Mouse (Mus musculus) heart, embryonic 11.5 days (tissue): Measurements from ENCODE around the gene Mical2. TPM values are rescaled to one million over a fixed set of nuclear protein-coding genes. Genes with fewer than 3 reads are reported as not detected.

Source experiments
- ATAC-seq: fragments of 200-750 bp; cut with Nextera tagmentation; replicated peaks from 2 replicates; pipeline ENCODE4 v1.8.0; 2017; ENCODE audit warnings: moderate library complexity; ENCODE audit not compliant: insufficient number of reproducible peaks, low FRiP score, low TSS enrichment
- H3K27ac ChIP-seq: fragments of 300-500 bp; sonication (generic); 2 replicates; pipeline ENCODE4 v1.5.1; 2014; ENCODE audit warnings: mild to moderate bottlenecking, low read depth, low read length
- H3K27me3 ChIP-seq: fragments of 300-500 bp; sonication (generic); 2 replicates; pipeline ENCODE4 v1.6.1; 2014; ENCODE audit warnings: mild to moderate bottlenecking, low read length, mixed read lengths; ENCODE audit not compliant: control insufficient read depth, insufficient read depth
- H3K36me3 ChIP-seq: fragments of 300-500 bp; sonication (generic); 2 replicates; pipeline ENCODE4 v1.6.1; 2014; ENCODE audit warnings: mild to moderate bottlenecking, low read length, moderate library complexity, mixed read lengths; ENCODE audit not compliant: control insufficient read depth, insufficient read depth
- H3K4me1 ChIP-seq: fragments of 300-500 bp; sonication (generic); 2 replicates; pipeline ENCODE4 v1.6.1; 2014; ENCODE audit warnings: low read length; ENCODE audit not compliant: control insufficient read depth, insufficient read depth
- H3K4me2 ChIP-seq: fragments of 300-500 bp; sonication (generic); 2 replicates; pipeline ENCODE4 v1.6.1; 2014; ENCODE audit warnings: mild to moderate bottlenecking, moderate library complexity
- H3K4me3 ChIP-seq: fragments of 300-500 bp; sonication (generic); 2 replicates; pipeline ENCODE4 v1.5.1; 2014; ENCODE audit warnings: low read depth, low read length
- H3K9ac ChIP-seq: fragments of 300-500 bp; sonication (generic); 2 replicates; pipeline ENCODE4 v1.6.1; 2014; ENCODE audit warnings: mild to moderate bottlenecking, low read depth, low read length, moderate library complexity
- H3K9me3 ChIP-seq: fragments of 300-500 bp; sonication (generic); replicated peaks from 2 replicates; pipeline ENCODE4 v1.6.1; 2016; ENCODE audit warnings: low read length; ENCODE audit not compliant: control insufficient read depth
- WGBS: fragments of 180-500 bp; shearing (Covaris S2); extraction: QIAGEN DNeasy Blood & Tissue Kit; methylation state at CpG from one replicate; pipeline ENCODE4 v1.1.7; 2014; ENCODE audit not compliant: insufficient replicate concordance; 5-methylcytosine and 5-hydroxymethylcytosine counted together
- polyA plus RNA-seq: library from polyadenylated mRNA; unstranded; fragments of >200 nt; fragmentation: Nextera tagmentation; extraction: Ambion mirVana; gene quantifications from 2 replicates; pipeline ENCODE4 v1.2.1, GENCODE M21; 2014

The Mical2 gene
- polyA plus RNA-seq, 1 experiment from 2014 or later: 117 TPM

DNA sequence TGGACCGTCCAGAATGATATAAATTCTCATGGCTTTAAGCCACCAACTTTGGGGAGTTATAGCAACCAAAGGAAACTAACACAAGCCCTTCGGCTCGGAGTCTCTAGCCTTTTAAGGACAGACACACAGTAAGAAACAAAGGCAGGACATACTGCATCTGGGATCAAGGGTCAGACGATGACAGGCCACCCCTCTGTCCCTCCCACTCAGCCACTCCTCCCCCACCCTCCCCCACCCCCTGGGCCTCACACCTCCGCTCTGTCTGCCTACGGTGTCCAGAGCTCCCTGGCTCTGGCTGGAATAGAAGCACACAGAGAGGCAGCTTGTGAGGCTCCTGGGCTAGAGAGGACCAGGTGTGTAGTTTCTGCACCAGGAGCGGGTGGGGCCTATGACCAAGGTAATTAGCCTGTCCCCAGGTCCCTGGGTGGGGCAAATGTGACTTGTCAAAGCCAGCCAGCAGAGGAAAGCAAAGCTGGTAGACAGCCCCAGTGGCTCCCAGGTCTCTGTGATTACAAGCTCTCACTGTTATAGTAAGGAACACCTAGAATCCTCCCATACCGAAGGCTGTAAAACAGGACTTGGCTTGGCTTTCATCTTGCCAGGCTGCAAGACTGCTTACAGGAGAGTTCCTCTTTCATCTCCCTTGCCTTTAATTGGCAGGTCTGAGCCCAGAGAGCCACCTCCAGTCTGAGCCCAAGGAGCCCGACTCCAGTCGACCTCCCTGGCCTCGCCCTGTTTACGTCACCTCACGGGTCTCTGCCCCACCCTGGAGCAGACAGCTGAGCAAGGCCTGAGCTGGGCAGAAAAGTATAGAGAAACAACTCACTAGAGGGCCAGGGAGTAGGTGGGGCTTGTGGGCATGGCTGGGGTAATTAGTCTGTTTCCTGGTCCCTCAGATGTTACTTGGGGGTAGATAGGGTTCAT lies 37.9 kb upstream of the Mical2 start:
- H3K4me1 ChIP-seq: peaks cover 11% of the 10 kb centered on the region
- no peak overlapping the region for H3K4me2 ChIP-seq
- no peaks in the 10 kb centered on the region for H3K27me3 ChIP-seq
- WGBS: 45% methylated on average over 13 of the region's 13 CpGs
- no peaks in the 10 kb centered on the region for H3K36me3 ChIP-seq
- H3K27ac ChIP-seq: peak overlapping the region; percentile 41; the same call in 1 of the 2 replicates
- H3K9ac ChIP-seq: 0 out of 2 replicates have a peak overlapping the region, but pooled peaks have one; percentile 22
- H3K4me3 ChIP-seq: no peak overlapping the region
- ATAC-seq: no peak; the same call in 1 of the 2 replicates
- H3K9me3 ChIP-seq: no peaks in the 10 kb centered on the region

DNA sequence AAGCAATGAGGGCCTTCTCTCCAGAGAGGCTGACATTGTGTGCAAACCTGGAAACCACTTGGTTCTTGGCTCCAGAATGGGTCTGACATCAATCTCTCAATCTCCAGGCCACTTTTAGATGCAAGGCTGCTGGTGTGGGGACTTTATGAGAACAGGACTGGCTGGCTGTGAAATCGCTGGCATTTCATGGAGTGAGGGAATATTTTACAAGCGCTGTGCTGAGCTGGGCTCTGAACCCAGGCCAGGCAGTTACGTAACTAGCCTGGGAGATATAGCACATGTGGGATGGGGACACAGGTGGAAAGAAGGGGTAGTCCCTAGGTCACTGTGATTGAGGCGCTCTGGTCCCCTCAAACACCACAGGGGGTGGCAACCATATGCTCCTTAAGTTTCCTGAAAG lies 33.4 kb upstream of the Mical2 start:
- H3K36me3 ChIP-seq: no peaks in the 10 kb centered on the region
- no peak overlapping the region for H3K9ac ChIP-seq
- no peaks in the 10 kb centered on the region for H3K9me3 ChIP-seq
- H3K27ac ChIP-seq: no peak overlapping the region
- no peaks in the 10 kb centered on the region for H3K27me3 ChIP-seq
- no peak for ATAC-seq
- 75% methylated on average over 4 of the region's 4 CpGs for WGBS
- no peak overlapping the region for H3K4me2 ChIP-seq
- H3K4me3 ChIP-seq: no peak overlapping the region
- H3K4me1 ChIP-seq: peaks cover 12% of the 10 kb centered on the region

- Histone ChIP-seq H3K9ac (no peak overlapping the region), H3K36me3 (no peaks in the 10 kb centered on the region), H3K4me1 (peaks cover 10% of the 10 kb centered on the region), H3K27ac (no peak overlapping the region), H3K27me3 (no peaks in the 10 kb centered on the region), H3K9me3 (no peaks in the 10 kb centered on the region), H3K4me3 (no peak overlapping the region), H3K4me2 (no peak overlapping the region)
- ATAC-seq: no peak
- WGBS: 74% methylated on average over 5 of the region's 5 CpGs
Measured at GRCm38 (mm10) chr7:112192778-112193177, 32.9 kb upstream of the Mical2 start.

- WGBS: 68% methylated on average over 5 of the region's 5 CpGs
- no peak overlapping the region for H3K4me3 ChIP-seq
- 0 out of 2 replicates have a peak, but pooled peaks cover 4% of the 10 kb centered on the region for H3K4me1 ChIP-seq
- no peak overlapping the region for H3K27ac ChIP-seq
- no peak overlapping the region for H3K4me2 ChIP-seq
- no peak overlapping the region for H3K9ac ChIP-seq
- H3K9me3 ChIP-seq: no peaks in the 10 kb centered on the region
- H3K36me3 ChIP-seq: no peaks in the 10 kb centered on the region
- no peaks in the 10 kb centered on the region for H3K27me3 ChIP-seq
- no peak for ATAC-seq
Measured at GRCm38 (mm10) chr7:112194286-112194685, 31.4 kb upstream of the Mical2 start.

GRCm38 (mm10) chr7:112197461-112197860 lies 28.2 kb upstream of the Mical2 start:
- Histone ChIP-seq H3K4me1 (0 out of 2 replicates have a peak, but pooled peaks cover 4% of the 10 kb centered on the region), H3K36me3 (no peaks in the 10 kb centered on the region), H3K27ac (no peak overlapping the region), H3K27me3 (no peaks in the 10 kb centered on the region), H3K9ac (no peak overlapping the region), H3K4me2 (no peak overlapping the region), H3K4me3 (no peak overlapping the region), H3K9me3 (no peaks in the 10 kb centered on the region)
- no peak for ATAC-seq
- 73% methylated on average over 8 of the region's 8 CpGs for WGBS

GRCm38 (mm10) chr7:112199343-112199742 lies 26.3 kb upstream of the Mical2 start:
- Histone ChIP-seq H3K4me2 (no peak overlapping the region), H3K9me3 (no peaks in the 10 kb centered on the region), H3K27me3 (no peaks in the 10 kb centered on the region), H3K36me3 (no peaks in the 10 kb centered on the region), H3K9ac (no peak overlapping the region), H3K4me3 (no peak overlapping the region), H3K27ac (no peak overlapping the region), H3K4me1 (peaks cover 11% of the 10 kb centered on the region)
- ATAC-seq: no peak
- 72% methylated on average over 3 of the region's 3 CpGs for WGBS

- Histone ChIP-seq H3K4me3 (no peak overlapping the region), H3K36me3 (no peaks in the 10 kb centered on the region), H3K9me3 (no peaks in the 10 kb centered on the region), H3K27ac (no peak overlapping the region), H3K27me3 (no peaks in the 10 kb centered on the region), H3K9ac (no peak overlapping the region), H3K4me1 (peaks cover 16% of the 10 kb centered on the region), H3K4me2 (no peak overlapping the region)
- ATAC-seq: no peak
- WGBS: 56% methylated on average over 4 of the region's 4 CpGs
Measured at GRCm38 (mm10) chr7:112200761-112201160, 24.9 kb upstream of the Mical2 start.

DNA sequence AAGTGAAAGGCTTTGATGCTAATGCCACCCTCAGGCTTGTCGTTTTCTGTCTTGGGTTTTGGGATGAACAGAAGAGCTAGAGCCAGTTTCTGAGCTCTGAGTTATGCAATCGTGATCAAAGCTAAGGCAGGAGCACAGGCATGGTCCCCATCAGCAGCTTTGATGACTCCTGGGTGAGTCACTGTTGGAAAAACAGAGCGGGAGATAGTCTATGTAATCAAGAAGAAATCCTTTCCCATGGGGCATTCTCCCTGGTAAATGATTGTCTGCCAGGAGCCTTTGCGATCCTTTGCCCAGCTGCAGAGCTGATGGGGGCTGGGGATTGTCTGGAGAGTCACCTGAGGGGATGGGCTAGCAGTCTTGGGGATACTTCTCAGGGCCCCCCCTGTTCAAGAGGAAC lies 23.5 kb upstream of the Mical2 start:
- no peak overlapping the region for H3K9ac ChIP-seq
- WGBS: 29% methylated on average over 4 of the region's 4 CpGs
- peaks cover 16% of the 10 kb centered on the region for H3K4me1 ChIP-seq
- H3K4me2 ChIP-seq: no peak overlapping the region
- ATAC-seq: no peak
- H3K4me3 ChIP-seq: no peak overlapping the region
- no peak overlapping the region for H3K27ac ChIP-seq
- no peaks in the 10 kb centered on the region for H3K9me3 ChIP-seq
- no peaks in the 10 kb centered on the region for H3K36me3 ChIP-seq
- H3K27me3 ChIP-seq: no peaks in the 10 kb centered on the region

DNA sequence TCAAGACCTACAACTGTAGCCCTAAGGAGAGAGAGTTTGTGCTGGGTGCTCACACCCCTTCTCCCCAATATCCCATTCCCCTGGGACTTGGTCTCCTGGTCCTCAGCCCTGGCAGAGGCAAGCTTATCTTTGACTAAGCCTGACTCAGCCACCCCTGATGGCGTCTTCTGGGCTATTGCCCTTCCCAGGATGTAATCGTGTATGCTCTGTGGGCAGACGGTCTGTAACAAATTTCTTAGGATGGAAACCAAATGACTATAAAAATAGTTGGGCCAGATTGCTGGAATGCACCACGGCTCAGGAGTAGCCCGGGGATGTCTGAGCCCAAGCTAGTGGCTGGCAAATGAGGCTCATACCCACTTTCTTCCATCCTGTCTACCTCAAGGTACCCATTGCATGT lies 22.8 kb upstream of the Mical2 start:
- ATAC-seq: no peak
- Histone ChIP-seq H3K9me3 (no peaks in the 10 kb centered on the region), H3K9ac (no peak overlapping the region), H3K36me3 (no peaks in the 10 kb centered on the region), H3K27ac (no peak overlapping the region), H3K4me1 (peaks cover 16% of the 10 kb centered on the region), H3K4me2 (no peak overlapping the region), H3K27me3 (no peaks in the 10 kb centered on the region), H3K4me3 (no peak overlapping the region)
- WGBS: 69% methylated on average over 5 of the region's 5 CpGs
